Mouse (Mus musculus): ENCODE measurements around the gene Gm8237. TPM values are rescaled to one million over a fixed set of nuclear protein-coding genes. Genes with fewer than 3 reads are reported as not detected.
"Not testable (repeated sequence)": the region's sequence is repeated elsewhere in the genome, so short reads cannot be mapped to it uniquely, and the experiment has no call there.

Gene Gm8237
- total RNA-seq (2017), result not detected in 2 replicates

- ATAC-seq (replicated peaks in 1 of 2; ENCODE audit: insufficient read depth in 1 of 2, low FRiP score in 2 of 2, low TSS enrichment in 1 of 2, low read depth in 1 of 2, poor library complexity in 2 of 2, severe bottlenecking in 2 of 2), result not testable (repeated sequence)
These were observed at the start of gene Gm8237 for GRCm38 (mm10) chr14:5880241-5880640. Gene Gm8237 (minus strand): TSS chr14:5880382.

DNA sequence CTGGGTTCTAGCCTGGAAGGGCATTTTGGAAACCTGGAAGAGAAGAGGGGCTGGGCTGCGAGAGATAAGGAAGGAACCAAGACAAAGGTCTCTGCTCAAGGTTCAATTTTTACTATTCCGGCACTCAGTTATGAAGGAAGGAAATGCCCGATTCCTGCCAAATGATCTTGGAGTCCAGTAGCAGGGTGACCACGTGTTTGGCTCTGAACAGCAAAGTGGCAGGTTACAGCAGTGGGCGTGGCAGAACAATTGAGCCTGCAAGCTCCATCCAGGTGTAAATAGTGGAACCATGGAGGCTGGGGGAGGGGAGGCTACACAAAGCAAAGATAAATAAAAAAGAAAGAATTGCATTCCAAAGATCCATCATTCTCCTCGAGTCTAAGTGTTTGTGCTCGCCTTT lies 43.1 kb upstream of the Gm8237 start:
- not testable (repeated sequence) for ATAC-seq (replicated peaks in 1 of 2; ENCODE audit: insufficient read depth in 1 of 2, low FRiP score in 2 of 2, low TSS enrichment in 1 of 2, low read depth in 1 of 2, poor library complexity in 2 of 2, severe bottlenecking in 2 of 2)

DNA sequence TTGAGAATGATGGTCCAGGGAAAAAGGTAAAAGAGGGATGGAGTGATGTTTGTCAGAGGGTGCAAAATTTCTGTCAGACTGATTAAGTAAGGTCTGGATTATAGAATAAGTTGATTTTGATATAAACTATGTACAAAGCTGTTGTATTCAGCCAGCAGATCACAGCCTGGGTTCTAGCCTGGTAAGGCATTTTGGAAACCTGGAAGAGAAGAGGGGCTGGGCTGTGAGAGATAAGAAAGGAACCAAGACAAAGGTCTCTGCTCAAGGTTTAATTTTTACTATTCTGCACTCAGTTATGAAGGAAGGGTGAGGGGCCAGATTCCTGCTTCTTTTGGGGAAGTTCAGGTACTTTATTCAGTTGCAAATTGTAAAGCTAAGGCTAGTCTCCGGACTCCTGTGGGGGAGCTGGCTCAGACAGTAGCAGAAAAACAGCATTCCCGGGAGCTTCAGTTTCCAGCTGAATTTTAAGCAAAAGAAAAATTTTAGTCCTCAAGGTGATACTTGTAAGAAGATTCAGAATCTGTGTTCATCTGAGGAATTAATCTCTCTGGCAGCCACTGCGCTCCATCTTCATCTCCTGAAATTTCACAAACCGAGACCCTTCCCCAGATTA lies 38.3 kb upstream of the Gm8237 start:
- not testable (repeated sequence) for ATAC-seq (replicated peaks in 1 of 2; ENCODE audit: insufficient read depth in 1 of 2, low FRiP score in 2 of 2, low TSS enrichment in 1 of 2, low read depth in 1 of 2, poor library complexity in 2 of 2, severe bottlenecking in 2 of 2)

DNA sequence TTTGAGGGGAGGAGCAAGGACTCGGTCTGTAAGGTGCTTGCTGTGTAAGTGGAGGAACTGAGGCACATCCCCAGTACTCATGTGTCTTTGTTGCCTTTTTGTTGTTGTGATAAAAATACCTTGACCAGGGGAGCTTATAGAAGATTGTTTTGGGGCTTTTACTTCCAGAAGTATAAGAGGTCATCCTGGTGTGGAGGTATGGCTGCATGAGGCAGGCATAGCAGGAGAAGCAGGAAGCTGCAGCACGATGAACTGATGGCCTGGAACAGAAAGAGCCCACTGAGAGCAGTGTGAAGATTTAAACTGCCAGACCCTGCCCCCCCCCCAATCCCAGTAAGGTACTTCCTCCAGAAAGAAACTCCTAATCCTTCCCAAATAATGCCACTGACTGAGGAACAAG lies 33.5 kb upstream of the Gm8237 start:
- ATAC-seq (replicated peaks in 1 of 2; ENCODE audit: insufficient read depth in 1 of 2, low FRiP score in 2 of 2, low TSS enrichment in 1 of 2, low read depth in 1 of 2, poor library complexity in 2 of 2, severe bottlenecking in 2 of 2), result not testable (repeated sequence)

- not testable (repeated sequence) for ATAC-seq (replicated peaks in 1 of 2; ENCODE audit: insufficient read depth in 1 of 2, low FRiP score in 2 of 2, low TSS enrichment in 1 of 2, low read depth in 1 of 2, poor library complexity in 2 of 2, severe bottlenecking in 2 of 2)
These were observed 391 bp downstream of the Gm8237 start for GRCm38 (mm10) chr14:5879791-5880190.

GRCm38 (mm10) chr14:5879136-5879535 lies 1.0 kb downstream of the Gm8237 start:
- not testable (repeated sequence) for ATAC-seq (replicated peaks in 1 of 2; ENCODE audit: insufficient read depth in 1 of 2, low FRiP score in 2 of 2, low TSS enrichment in 1 of 2, low read depth in 1 of 2, poor library complexity in 2 of 2, severe bottlenecking in 2 of 2)

GRCm38 (mm10) chr14:5855911-5856310 lies 24.3 kb downstream of the Gm8237 start:
- ATAC-seq (replicated peaks in 1 of 2; ENCODE audit: insufficient read depth in 1 of 2, low FRiP score in 2 of 2, low TSS enrichment in 1 of 2, low read depth in 1 of 2, poor library complexity in 2 of 2, severe bottlenecking in 2 of 2), result not testable (repeated sequence)

DNA sequence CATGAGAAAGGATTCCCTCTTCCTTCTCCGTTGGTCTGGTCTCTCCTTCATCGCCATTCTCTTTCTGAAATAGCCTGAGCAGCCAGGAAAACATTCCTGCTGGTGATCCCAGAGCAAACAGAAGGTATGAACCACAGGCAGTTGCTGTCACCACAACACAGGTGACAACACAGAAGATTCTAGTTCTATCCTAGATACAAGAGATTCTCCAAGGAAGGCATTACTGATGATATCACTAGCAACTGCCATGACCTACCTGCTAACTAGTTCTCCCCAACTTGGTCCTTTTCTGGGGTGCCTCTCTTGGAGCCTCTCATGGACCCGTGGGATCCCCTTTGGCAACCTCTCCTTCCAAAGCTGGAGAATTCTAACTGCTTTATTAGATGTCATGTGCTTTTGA lies 50.0 kb downstream of the Gm8237 start, which contains the start of gene Gm3424:
Gm3424 (minus strand) TSS at position 101 of the 400 bp plus-strand sequence.
- not testable (repeated sequence) for ATAC-seq (replicated peaks in 1 of 2; ENCODE audit: insufficient read depth in 1 of 2, low FRiP score in 2 of 2, low TSS enrichment in 1 of 2, low read depth in 1 of 2, poor library complexity in 2 of 2, severe bottlenecking in 2 of 2)

GRCm38 (mm10) chr14:5812699-5813356 lies 67.4 kb downstream of the Gm8237 start:
- ATAC-seq (replicated peaks in 1 of 2; ENCODE audit: insufficient read depth in 1 of 2, low FRiP score in 2 of 2, low TSS enrichment in 1 of 2, low read depth in 1 of 2, poor library complexity in 2 of 2, severe bottlenecking in 2 of 2), result not testable (repeated sequence)

Other genes with a start within 250 kb of the Gm8237 start
- gene Gm8265, start 247.4 kb downstream of the Gm8237 start, total RNA-seq (2017), result not detected in 2 replicates
- gene Gm9603, start 192.9 kb downstream of the Gm8237 start, total RNA-seq (2017), result not detected in 2 replicates
- gene Gm3373, start 138.8 kb downstream of the Gm8237 start, total RNA-seq (2017), result 0.13 TPM in 1 of 2 replicates, not detected in the other
- gene Gm3383, start 72.4 kb downstream of the Gm8237 start, total RNA-seq (2017), result 1.8 and 3.8 TPM in 2 replicates
- gene Gm3424, start 50.1 kb downstream of the Gm8237 start, total RNA-seq (2017), result not detected in 2 replicates
- gene Gm3248, start 81.4 kb upstream of the Gm8237 start, total RNA-seq (2017), result not detected in 2 replicates
- gene Gm3453, start 98.8 kb upstream of the Gm8237 start, total RNA-seq (2017), result not detected in 2 replicates
- not detected in 2 replicates for gene Gm6337, start 177.9 kb upstream of the Gm8237 start, total RNA-seq (2017)
- gene Gm8206, start 213.6 kb upstream of the Gm8237 start, total RNA-seq (2017), result not detected in 2 replicates
- gene Gm3468, start 228.3 kb upstream of the Gm8237 start, total RNA-seq (2017), result 2.5 and 5.0 TPM in 2 replicates
- gene Gm3476, start 245.4 kb upstream of the Gm8237 start, total RNA-seq (2017), result not detected in 2 replicates

Data from hematopoietic stem cell, adult 5-6 weeks (primary cell).